Mouse (Mus musculus): ENCODE measurements at regions not wholly inside any gene's neighbourhood (a gene's known extent, or its start where the extent isn't known, plus 50 kb on each side); places are given as distances from the start of the nearest gene placed in this dataset.

- no peak overlapping the region for H3K4me3 ChIP-seq (ENCODE audit: control insufficient read depth in 1 of 2, insufficient read depth in 1 of 2, low read depth in 2 of 2, low read length in 2 of 2)
- no peaks in the 10 kb centered on the region for H3K36me3 ChIP-seq (ENCODE audit: control insufficient read depth in 1 of 2, insufficient read depth in 2 of 2, low read length in 2 of 2)
- no peaks in the 10 kb centered on the region for H3K79me2 ChIP-seq (ENCODE audit: control insufficient read depth, insufficient read depth, low read length, poor library complexity)
- no peak overlapping the region for H3K9ac ChIP-seq (ENCODE audit: control insufficient read depth, low read depth, low read length, poor library complexity, severe bottlenecking)
- H3K9me3 ChIP-seq (replicated peaks; ENCODE audit: insufficient read depth, low read length), result no peaks in the 10 kb centered on the region
- no peak for DNase-seq (ENCODE audit: low read depth, low spot score)
- no peaks in the 10 kb centered on the region for H3K27me3 ChIP-seq (ENCODE audit: control insufficient read depth in 1 of 2, insufficient read depth in 2 of 2, low read length in 2 of 2)
- no peak overlapping the region for H3K27ac ChIP-seq (ENCODE audit: control insufficient read depth, low read depth, low read length)
- peaks cover 0 to 7% of the 10 kb centered on the region in 2 experiments; a peak in 2 of 4 replicates for H3K4me1 ChIP-seq (ENCODE audit: control insufficient read depth in 1 of 2, insufficient read depth in 2 of 2, low read length in 2 of 2)
- no peak for TF ChIP-seq ZC3H11A (IDR thresholded peaks at IDR 0.05; ENCODE audit: low read depth, low read length)
- TF ChIP-seq ZMIZ1 (IDR thresholded peaks at IDR 0.05; ENCODE audit: low read depth, low read length), result no peak
- no peak for TF ChIP-seq MEF2A (IDR thresholded peaks at IDR 0.05; ENCODE audit: extremely low read depth, insufficient replicate concordance, low read depth, low read length, poor library complexity, severe bottlenecking)
- no peak for TF ChIP-seq TCF12 (IDR thresholded peaks at IDR 0.05; ENCODE audit: low read depth, low read length)
- TF ChIP-seq MAFK (IDR thresholded peaks at IDR 0.05; ENCODE audit: borderline replicate concordance, low read depth, low read length), result no peak
- TF ChIP-seq ETS1 (IDR thresholded peaks at IDR 0.05; ENCODE audit: low read depth, low read length), result no peak
- no peak for TF ChIP-seq MYC (IDR thresholded peaks at IDR 0.05; ENCODE audit: low read depth, low read length)
- no peak for TF ChIP-seq RAD21 (IDR thresholded peaks at IDR 0.05; ENCODE audit: low read depth, low read length)
- no peak for TF ChIP-seq MAX (IDR thresholded peaks at IDR 0.05; ENCODE audit: low read length)
- no peak for TF ChIP-seq MYB (IDR thresholded peaks at IDR 0.05; ENCODE audit: low read depth, low read length)
- no peak for TF ChIP-seq POLR2AphosphoS5 (IDR thresholded peaks at IDR 0.05; ENCODE audit: borderline replicate concordance, low read depth, low read length)
- no peak for TF ChIP-seq RCOR1 (IDR thresholded peaks at IDR 0.05; ENCODE audit: low read depth, low read length)
- TF ChIP-seq CHD1 (IDR thresholded peaks at IDR 0.05; ENCODE audit: low read depth, low read length), result no peak
- no peak for TF ChIP-seq POLR2AphosphoS2 (IDR thresholded peaks at IDR 0.05; ENCODE audit: low read length)
- TF ChIP-seq ZNF384 (IDR thresholded peaks at IDR 0.05; ENCODE audit: low read depth, low read length), result no peak
- TF ChIP-seq TAL1 (IDR thresholded peaks at IDR 0.05; ENCODE audit: low read length), result no peak
- TF ChIP-seq ELF1 (IDR thresholded peaks at IDR 0.05; ENCODE audit: low read depth, low read length), result no peak
- TF ChIP-seq E2F4 (IDR thresholded peaks at IDR 0.05; ENCODE audit: borderline replicate concordance, low read depth, low read length), result no peak
Observed at GRCm38 (mm10) chr12:8858748-8859147, 62.7 kb upstream of the Laptm4a start.

GRCm38 (mm10) chr12:8859588-8859987, 61.9 kb upstream of the Laptm4a start:
- DNase-seq (ENCODE audit: low read depth, low spot score), result no peak
- no peak overlapping the region for H3K4me3 ChIP-seq (ENCODE audit: control insufficient read depth in 1 of 2, insufficient read depth in 1 of 2, low read depth in 2 of 2, low read length in 2 of 2)
- no peaks in the 10 kb centered on the region for H3K27me3 ChIP-seq (ENCODE audit: control insufficient read depth in 1 of 2, insufficient read depth in 2 of 2, low read length in 2 of 2)

More at GRCm38 (mm10) chr12:8859588-8859987, 61.9 kb upstream of the Laptm4a start:
- Histone ChIP-seq H3K27ac (ENCODE audit: control insufficient read depth, low read depth, low read length) (no peak overlapping the region), H3K9me3 (replicated peaks; ENCODE audit: insufficient read depth, low read length) (no peaks in the 10 kb centered on the region), H3K9ac (ENCODE audit: control insufficient read depth, low read depth, low read length, poor library complexity, severe bottlenecking) (no peak overlapping the region), H3K4me1 (ENCODE audit: control insufficient read depth in 1 of 2, insufficient read depth in 2 of 2, low read length in 2 of 2) (peaks cover 0 to 4% of the 10 kb centered on the region in 2 experiments; a peak in 1 of 4 replicates), H3K36me3 (ENCODE audit: control insufficient read depth in 1 of 2, insufficient read depth in 2 of 2, low read length in 2 of 2) (no peaks in the 10 kb centered on the region), H3K79me2 (ENCODE audit: control insufficient read depth, insufficient read depth, low read length, poor library complexity) (no peaks in the 10 kb centered on the region)
- no peak for TF ChIP-seq UBTF (IDR thresholded peaks at IDR 0.05; ENCODE audit: borderline replicate concordance, insufficient read depth, low read depth, low read length)
- TF ChIP-seq ZC3H11A (IDR thresholded peaks at IDR 0.05; ENCODE audit: low read depth, low read length), result no peak
- no peak for TF ChIP-seq CHD1 (IDR thresholded peaks at IDR 0.05; ENCODE audit: low read depth, low read length)
- no peak for TF ChIP-seq ZNF384 (IDR thresholded peaks at IDR 0.05; ENCODE audit: low read depth, low read length)
- no peak for TF ChIP-seq MAX (IDR thresholded peaks at IDR 0.05; ENCODE audit: low read length)
- no peak for TF ChIP-seq SIN3A (IDR thresholded peaks at IDR 0.05; ENCODE audit: low read length)
- TF ChIP-seq HCFC1 (IDR thresholded peaks at IDR 0.05; ENCODE audit: low read depth, low read length), result no peak
- TF ChIP-seq SMC3 (IDR thresholded peaks at IDR 0.05; ENCODE audit: low read depth, low read length), result no peak
- no peak for TF ChIP-seq BHLHE40 (IDR thresholded peaks at IDR 0.05; ENCODE audit: borderline replicate concordance, low read depth, low read length)
- TF ChIP-seq E2F4 (IDR thresholded peaks at IDR 0.05; ENCODE audit: borderline replicate concordance, low read depth, low read length), result no peak
- TF ChIP-seq NELFE (IDR thresholded peaks at IDR 0.05; ENCODE audit: low read depth, low read length), result no peak
- TF ChIP-seq GABPA (IDR thresholded peaks at IDR 0.05; ENCODE audit: low read depth, low read length), result no peak
- TF ChIP-seq USF1 (IDR thresholded peaks at IDR 0.05; ENCODE audit: low read depth, low read length), result no peak
- TF ChIP-seq ZKSCAN1 (IDR thresholded peaks at IDR 0.05; ENCODE audit: low read depth, low read length), result no peak
- no peak for TF ChIP-seq ELF1 (IDR thresholded peaks at IDR 0.05; ENCODE audit: low read depth, low read length)
- no peak for TF ChIP-seq POLR2AphosphoS2 (IDR thresholded peaks at IDR 0.05; ENCODE audit: low read length)
- TF ChIP-seq MXI1 (IDR thresholded peaks at IDR 0.05; ENCODE audit: low read depth, low read length), result no peak
- no peak for TF ChIP-seq TAL1 (IDR thresholded peaks at IDR 0.05; ENCODE audit: low read length)
- TF ChIP-seq MYB (IDR thresholded peaks at IDR 0.05; ENCODE audit: low read depth, low read length), result no peak
- TF ChIP-seq CTCF (IDR thresholded peaks at IDR 0.05 in 2 of 3, conservative IDR thresholded peaks at IDR 0.05 in 1 of 3; ENCODE audit: control insufficient read depth in 1 of 3, insufficient read depth in 1 of 3, low read depth in 2 of 3, low read length in 3 of 3, poor library complexity in 1 of 3, severe bottlenecking in 1 of 3), result no peak

All from MEL (cell line).